Mouse (Mus musculus): ENCODE measurements around the gene Tnrc6b. TPM values are rescaled to one million over a fixed set of nuclear protein-coding genes. Genes with fewer than 3 reads are reported as not detected.

Gene Tnrc6b
- total RNA-seq, 2 experiments from 2014 or later: 30.8 to 36.8 TPM

- DNase-seq (ENCODE audit: low spot score in 2 of 2): no peak
These were observed 9.4 kb upstream of the Tnrc6b start for GRCm38 (mm10) chr15:80701481-80702257.

- no peak for DNase-seq (ENCODE audit: low spot score in 2 of 2)
These were observed 8.2 kb upstream of the Tnrc6b start for GRCm38 (mm10) chr15:80702910-80703309.

DNA sequence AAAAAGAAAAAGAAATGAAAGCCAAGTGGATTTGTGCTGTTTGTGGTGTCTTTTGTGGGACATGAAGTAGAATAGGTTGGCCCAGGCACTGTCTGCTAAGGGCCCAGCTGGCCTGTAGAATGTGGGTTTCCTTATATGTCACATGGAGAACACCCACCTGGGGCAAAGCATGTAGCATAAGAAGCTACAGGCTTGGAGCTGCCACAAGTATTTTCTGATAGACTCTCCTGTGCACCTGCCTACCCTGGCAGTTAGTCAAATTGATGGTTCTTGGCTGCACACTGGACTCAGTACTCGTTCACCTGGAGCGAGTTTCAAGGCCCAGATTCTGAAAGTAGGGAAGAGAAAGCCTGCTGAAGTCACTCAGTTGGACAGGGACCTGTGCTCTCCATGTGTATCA lies 7.6 kb upstream of the Tnrc6b start:
- DNase-seq (ENCODE audit: low spot score in 2 of 2): no peak

DNA sequence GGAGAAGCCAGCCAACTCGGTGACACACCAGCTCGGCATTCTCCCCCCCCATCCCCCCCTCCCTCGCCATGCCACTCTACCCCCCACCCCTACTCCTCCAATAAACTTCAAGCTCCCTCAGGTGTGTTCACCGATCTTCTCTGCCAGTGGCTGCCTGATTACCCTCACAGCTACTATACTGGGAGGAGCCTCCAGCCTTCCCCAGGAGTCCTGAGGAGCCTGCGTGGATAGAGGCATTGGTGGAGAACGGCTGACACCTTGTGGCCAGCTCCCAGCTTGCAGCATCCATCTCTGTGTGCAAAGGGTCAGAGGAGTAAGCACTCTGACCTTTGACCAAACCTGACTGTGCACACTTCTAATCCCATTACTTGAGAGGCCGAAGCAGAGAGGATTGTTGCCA lies 6.8 kb upstream of the Tnrc6b start:
- peak; percentile 72 to 77 for DNase-seq (ENCODE audit: low spot score in 2 of 2)

- peak; percentile 79 for DNase-seq (ENCODE audit: low spot score in 2 of 2)
These were observed 5.1 kb upstream of the Tnrc6b start for GRCm38 (mm10) chr15:80705828-80706549.

DNA sequence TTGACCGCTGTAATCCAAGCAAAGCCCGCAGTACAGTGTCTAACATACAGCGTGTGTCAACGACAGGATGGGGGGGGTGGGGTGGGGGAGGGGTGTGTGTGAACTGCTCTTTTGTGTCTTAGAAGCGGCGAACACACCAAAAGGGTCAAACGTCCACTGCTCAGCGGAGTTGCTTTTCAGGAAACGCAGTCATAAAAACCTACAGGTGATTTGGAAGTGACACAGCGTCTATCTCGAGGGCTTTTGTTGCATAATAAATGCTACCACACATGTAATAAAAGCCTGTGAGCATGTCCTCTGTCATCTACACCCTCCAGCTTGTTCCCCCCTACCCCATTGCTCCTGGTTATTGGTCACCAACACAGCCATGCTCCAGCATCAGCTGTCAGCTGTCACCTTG lies 4.5 kb upstream of the Tnrc6b start:
- no peak for DNase-seq (ENCODE audit: low spot score in 2 of 2)

DNA sequence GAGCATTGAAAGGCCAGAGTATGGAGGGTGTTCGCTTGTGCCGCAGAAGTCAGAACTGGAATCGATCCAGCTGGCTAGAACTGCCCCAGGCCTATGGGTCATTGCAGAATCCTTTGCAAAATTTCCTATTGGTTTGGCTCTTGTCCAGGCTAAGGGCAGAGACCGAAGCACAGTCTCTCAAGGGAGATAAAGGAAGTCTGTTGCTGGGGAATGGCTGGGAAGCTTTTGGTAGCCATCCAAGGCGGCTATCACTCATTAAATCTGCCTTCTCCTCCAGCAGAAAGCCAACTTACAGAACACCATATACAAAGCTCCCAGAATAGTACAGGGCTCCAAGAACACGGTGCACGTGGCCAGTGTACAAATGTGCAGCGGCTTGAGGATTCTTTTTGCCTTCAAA lies 4.0 kb upstream of the Tnrc6b start:
- DNase-seq (ENCODE audit: low spot score in 2 of 2): peak; percentile 55 to 57

DNA sequence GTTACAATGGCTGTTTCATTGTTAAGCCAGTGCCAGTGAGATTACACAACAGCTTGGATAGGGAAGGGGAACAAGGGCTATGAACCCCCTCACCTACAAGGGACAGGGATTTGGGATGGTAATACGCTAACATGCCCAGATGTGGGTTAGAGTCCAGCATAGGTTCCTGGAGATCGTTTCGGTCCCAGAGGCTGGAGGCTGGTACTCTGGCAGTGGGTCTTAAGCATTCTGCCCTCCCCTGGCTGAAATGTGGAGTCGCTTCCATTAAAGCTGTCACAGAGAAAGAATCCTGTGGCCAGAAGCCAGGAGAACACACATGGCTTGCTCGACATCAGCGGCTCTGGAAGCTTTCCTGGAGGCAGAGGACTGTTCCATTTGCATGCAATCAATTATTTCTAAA lies 1.5 kb upstream of the Tnrc6b start:
- peak in 1 of 2 experiments; percentile 21 for DNase-seq (ENCODE audit: low spot score in 2 of 2)

GRCm38 (mm10) chr15:80710257-80710607 lies 881 bp upstream of the Tnrc6b start:
- DNase-seq (ENCODE audit: low spot score in 2 of 2): no peak

- peak; percentile 54 to 60 for DNase-seq (ENCODE audit: low spot score in 2 of 2)
These were observed 463 bp downstream of the Tnrc6b start for GRCm38 (mm10) chr15:80711401-80712151.

GRCm38 (mm10) chr15:80714299-80714698 lies 3.2 kb downstream of the Tnrc6b start:
- DNase-seq (ENCODE audit: low spot score in 2 of 2): no peak

DNA sequence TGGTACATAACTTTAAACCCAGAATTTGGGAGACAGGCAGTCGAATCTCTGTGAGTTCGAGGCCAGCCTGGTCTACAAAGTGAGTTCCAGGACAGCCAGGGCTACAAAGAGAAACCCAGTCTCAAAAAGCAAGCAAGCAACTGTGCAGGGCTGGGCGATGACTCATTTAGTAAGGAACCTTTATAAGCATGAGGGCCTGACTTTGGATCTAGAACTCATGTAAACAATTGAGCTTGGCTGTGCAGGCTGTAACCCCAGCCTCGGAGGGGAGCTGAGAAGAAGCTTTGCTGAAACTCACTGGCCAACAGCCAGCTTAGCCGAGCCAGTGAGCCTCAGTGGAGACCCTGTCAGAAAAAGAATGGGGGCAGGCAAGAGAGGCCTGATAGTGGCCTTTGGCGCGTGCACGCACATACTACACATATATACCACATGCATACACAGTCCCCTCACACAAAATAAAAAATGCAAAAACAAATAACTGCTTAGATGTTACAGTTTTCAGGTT lies 5.6 kb downstream of the Tnrc6b start:
- DNase-seq (ENCODE audit: low spot score in 2 of 2): no peak

- no peak for DNase-seq (ENCODE audit: low spot score in 2 of 2)
These were observed 6.3 kb downstream of the Tnrc6b start for GRCm38 (mm10) chr15:80717431-80717830.

DNA sequence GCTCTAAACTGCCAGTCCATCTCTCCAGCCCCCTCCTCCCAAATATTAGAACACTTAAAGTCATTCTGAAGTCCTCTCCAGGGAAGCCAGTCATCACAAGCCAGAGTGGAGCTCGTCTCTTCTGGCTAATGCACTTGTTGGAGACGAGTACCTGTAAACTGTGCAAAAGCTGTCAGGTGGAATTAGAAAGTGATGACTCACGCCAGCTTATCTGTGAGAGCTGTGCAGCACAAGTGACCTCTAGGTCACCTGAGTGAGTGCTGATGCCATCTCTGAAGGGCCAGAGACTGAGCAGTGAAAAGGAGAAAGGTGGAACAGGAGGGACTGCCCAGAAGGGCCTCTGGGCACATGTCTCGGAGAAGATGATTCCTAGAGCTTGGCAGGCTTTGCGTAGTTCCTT lies 9.1 kb downstream of the Tnrc6b start:
- no peak for DNase-seq (ENCODE audit: low spot score in 2 of 2)

GRCm38 (mm10) chr15:80721861-80722260 lies 10.7 kb downstream of the Tnrc6b start:
- DNase-seq (ENCODE audit: low spot score in 2 of 2): no peak

DNA sequence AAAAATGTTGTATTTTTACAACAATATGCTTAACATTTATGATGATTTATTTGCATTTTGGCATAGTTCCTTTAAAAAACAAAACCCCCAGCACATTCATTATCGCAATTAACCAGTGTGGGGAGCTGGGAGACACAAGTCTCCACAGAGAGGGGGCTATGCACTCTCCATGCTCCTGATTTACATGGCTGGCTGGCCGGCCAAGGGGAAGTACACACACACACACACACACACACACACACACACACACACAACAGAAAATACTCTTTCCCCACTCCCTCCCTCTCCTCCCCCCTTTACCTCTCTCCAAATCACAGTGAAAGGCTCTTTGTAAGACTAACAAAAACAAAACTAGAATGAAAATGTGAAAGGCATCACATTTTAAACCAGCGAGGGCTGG lies 11.3 kb downstream of the Tnrc6b start:
- DNase-seq (ENCODE audit: low spot score in 2 of 2): no peak

DNA sequence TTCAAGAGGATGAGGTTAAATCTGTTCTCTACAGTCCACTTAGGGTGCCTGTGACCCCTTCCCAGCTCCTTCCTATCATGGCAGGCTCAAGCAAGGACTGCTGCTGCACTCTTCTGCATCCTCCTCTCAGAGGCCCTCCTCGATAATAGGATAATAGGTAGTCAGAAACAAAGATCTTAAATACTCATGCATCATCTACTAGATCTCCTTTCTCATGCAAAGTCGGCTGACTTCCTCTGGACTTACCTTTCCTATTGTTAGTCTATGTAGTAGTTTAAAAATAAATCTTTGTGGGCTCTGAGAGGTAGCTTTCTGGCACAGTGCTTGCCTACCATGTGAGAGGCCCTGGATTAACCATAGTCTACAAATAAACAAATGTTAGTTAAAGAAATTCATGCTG lies 18.4 kb downstream of the Tnrc6b start:
- DNase-seq (ENCODE audit: low spot score in 2 of 2): no peak

DNA sequence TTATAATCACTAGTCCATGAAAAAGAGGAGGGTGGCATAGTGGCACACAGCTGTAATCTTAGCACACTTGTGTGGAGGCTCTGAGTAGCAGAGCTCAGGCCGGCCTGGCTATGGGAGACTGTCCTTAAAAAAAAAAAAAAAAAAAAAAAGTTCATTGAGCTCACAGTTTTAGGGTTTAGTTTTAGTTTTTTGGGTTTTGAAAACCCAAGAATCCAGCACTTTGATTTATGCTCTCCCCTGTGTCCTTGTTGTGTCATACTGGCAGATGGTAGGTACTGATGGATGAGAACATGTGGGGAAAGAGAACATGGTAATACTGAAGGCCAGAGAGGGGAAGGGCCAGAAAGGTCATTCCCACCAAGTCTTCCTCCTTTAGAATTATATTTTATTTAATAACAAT lies 19.9 kb downstream of the Tnrc6b start:
- DNase-seq (ENCODE audit: low spot score in 2 of 2): no peak

GRCm38 (mm10) chr15:80731511-80731910 lies 20.4 kb downstream of the Tnrc6b start:
- no peak for DNase-seq (ENCODE audit: low spot score in 2 of 2)

DNA sequence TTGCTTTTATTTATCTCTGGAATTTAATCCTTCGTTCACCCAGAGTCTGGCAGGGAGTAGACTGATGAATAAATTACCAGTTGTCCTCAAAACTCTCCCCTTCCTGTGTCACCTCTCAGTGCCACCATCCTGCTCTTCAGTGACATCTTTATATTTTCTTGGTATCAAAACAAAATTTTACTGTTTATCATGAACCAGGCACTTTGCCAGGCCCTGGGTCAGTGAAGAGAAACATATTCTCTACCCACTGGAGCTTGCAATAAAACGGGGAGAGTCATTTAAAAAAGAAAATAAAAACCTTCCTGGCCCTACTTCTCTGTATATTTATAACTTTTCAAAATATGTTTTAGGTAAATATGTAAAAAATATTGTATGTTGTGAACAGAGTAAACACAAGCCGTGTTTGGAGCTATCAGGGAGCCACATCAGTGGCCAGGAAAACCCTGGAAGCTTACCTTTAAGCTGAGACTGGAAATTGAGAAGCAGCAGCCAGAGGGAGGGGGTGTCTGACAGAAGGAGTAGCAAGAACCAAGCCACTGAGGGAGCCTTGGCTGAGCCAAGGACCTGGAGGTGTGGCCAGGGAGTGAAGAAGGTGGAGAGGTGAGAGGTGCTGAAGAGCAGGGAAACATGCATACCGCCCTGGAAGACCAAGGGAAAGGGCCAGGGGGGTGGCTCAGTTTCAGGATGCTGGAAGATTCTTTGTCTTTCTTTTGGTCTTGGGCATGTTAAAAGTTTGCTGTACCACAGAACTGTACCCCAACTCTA lies 21.3 kb downstream of the Tnrc6b start:
- no peak for DNase-seq (ENCODE audit: low spot score in 2 of 2)

GRCm38 (mm10) chr15:80735300-80735699 lies 24.2 kb downstream of the Tnrc6b start:
- DNase-seq (ENCODE audit: low spot score in 2 of 2): no peak

Measured in adrenal gland, adult 18-20 months (tissue).